Mouse (Mus musculus) lung, embryonic 16.5 days (tissue): ENCODE results near the gene Ube2t. TPM values are rescaled to one million over a fixed set of nuclear protein-coding genes. Genes with fewer than 3 reads are reported as not detected.

Experiments
- ATAC-seq: fragments of 200-750 bp; cut with Nextera tagmentation; 2 replicates; pipeline ENCODE4 v1.8.0; 2017; ENCODE audit warnings: low read depth, mild to moderate bottlenecking, moderate library complexity
- H3K27ac ChIP-seq: fragments of 300-500 bp; sonication (generic); 2 replicates; pipeline ENCODE4 v1.5.1; 2014; ENCODE audit warnings: mild to moderate bottlenecking, control low read depth, low read length
- H3K27me3 ChIP-seq: fragments of 300-500 bp; sonication (generic); 2 replicates; pipeline ENCODE4 v1.6.1; 2014; ENCODE audit warnings: low read depth, low read length, mixed read lengths; ENCODE audit not compliant: control insufficient read depth, insufficient read depth
- H3K36me3 ChIP-seq: fragments of 300-500 bp; sonication (generic); 2 replicates; pipeline ENCODE4 v1.6.1; 2014; ENCODE audit warnings: low read length; ENCODE audit not compliant: control insufficient read depth, insufficient read depth
- H3K4me1 ChIP-seq: fragments of 300-500 bp; sonication (generic); replicated peaks from 2 replicates; pipeline ENCODE4 v1.6.1; 2014; ENCODE audit warnings: low read length, mixed read lengths; ENCODE audit not compliant: control insufficient read depth, insufficient read depth
- H3K4me2 ChIP-seq: fragments of 300-500 bp; sonication (generic); 2 replicates; pipeline ENCODE4 v1.6.1; 2014; ENCODE audit warnings: low read depth, low read length, control low read depth
- H3K4me3 ChIP-seq: fragments of 300-500 bp; sonication (generic); 2 replicates; pipeline ENCODE4 v1.5.1; 2014; ENCODE audit warnings: mild to moderate bottlenecking, low read length, control low read depth
- H3K9ac ChIP-seq: fragments of 300-500 bp; sonication (generic); 2 replicates; pipeline ENCODE4 v1.6.1; 2014; ENCODE audit warnings: low read length, control low read depth
- H3K9me3 ChIP-seq: fragments of 300-500 bp; sonication (generic); 2 replicates; pipeline ENCODE4 v1.6.1; 2016; ENCODE audit warnings: low read length; ENCODE audit not compliant: control insufficient read depth
- WGBS: fragments of 180-500 bp; shearing (Covaris S2); extraction: QIAGEN DNeasy Blood & Tissue Kit; methylation state at CpG from one replicate; pipeline ENCODE4 v1.1.7; 2014; 5-methylcytosine and 5-hydroxymethylcytosine counted together
- polyA plus RNA-seq: library from polyadenylated mRNA; unstranded; fragments of >200 nt; fragmentation: Nextera tagmentation; extraction: Ambion mirVana; gene quantifications from 2 replicates; pipeline ENCODE4 v1.2.1, GENCODE M21; 2015

The Ube2t gene
- polyA plus RNA-seq, 1 experiment from 2014 or later, result 41.8 TPM

DNA sequence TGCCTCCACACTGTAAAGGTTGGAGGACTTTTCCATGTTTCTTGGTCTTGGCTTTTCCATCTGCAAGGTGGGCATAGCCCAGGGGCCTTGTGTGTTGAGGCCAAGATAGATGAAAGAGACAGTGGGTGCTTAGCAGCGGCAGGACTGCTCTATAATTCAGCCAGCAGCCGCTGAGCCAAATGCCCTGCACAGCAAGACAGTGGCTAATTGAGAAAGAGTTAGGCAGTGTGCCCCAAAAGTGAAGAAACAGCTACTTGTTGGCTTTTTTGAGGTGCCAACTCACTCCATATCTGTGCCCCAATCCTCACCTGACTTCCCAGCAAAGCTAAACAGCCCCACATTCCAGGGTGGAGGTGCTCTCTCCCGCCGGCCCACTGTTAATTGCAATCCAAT, 57.4 kb downstream of the Ube2t start:
- H3K4me2 ChIP-seq, result no peak overlapping the region
- no peak overlapping the region for H3K4me3 ChIP-seq

GRCm38 (mm10) chr1:135020281-135020940, 58.0 kb downstream of the Ube2t start:
- no peaks in the 10 kb centered on the region for H3K36me3 ChIP-seq
- WGBS, result 39% methylated on average over 5 of the region's 5 CpGs
- H3K27ac ChIP-seq, result peak overlapping the region; percentile 42; the same call in 1 of the 2 replicates
- H3K9ac ChIP-seq, result no peak overlapping the region
- peak; percentile 25; the same call in 1 of the 2 replicates for ATAC-seq
- no peaks in the 10 kb centered on the region for H3K27me3 ChIP-seq
- peaks cover 46% of the 10 kb centered on the region for H3K4me1 ChIP-seq
- no peak overlapping the region for H3K4me2 ChIP-seq
- H3K9me3 ChIP-seq, result 0 out of 2 replicates have a peak, but pooled peaks cover 2% of the 10 kb centered on the region
- no peak overlapping the region for H3K4me3 ChIP-seq

More for the DNA sequence above, 57.4 kb downstream of the Ube2t start:
- peaks cover 47% of the 10 kb centered on the region for H3K4me1 ChIP-seq
- no peak for ATAC-seq
- H3K9me3 ChIP-seq, result 0 out of 2 replicates have a peak, but pooled peaks cover 2% of the 10 kb centered on the region
- H3K9ac ChIP-seq, result no peak overlapping the region
- no peak overlapping the region for H3K27ac ChIP-seq
- no peaks in the 10 kb centered on the region for H3K36me3 ChIP-seq
- no peaks in the 10 kb centered on the region for H3K27me3 ChIP-seq
- WGBS, result 59% methylated on average over 4 of the region's 4 CpGs

DNA sequence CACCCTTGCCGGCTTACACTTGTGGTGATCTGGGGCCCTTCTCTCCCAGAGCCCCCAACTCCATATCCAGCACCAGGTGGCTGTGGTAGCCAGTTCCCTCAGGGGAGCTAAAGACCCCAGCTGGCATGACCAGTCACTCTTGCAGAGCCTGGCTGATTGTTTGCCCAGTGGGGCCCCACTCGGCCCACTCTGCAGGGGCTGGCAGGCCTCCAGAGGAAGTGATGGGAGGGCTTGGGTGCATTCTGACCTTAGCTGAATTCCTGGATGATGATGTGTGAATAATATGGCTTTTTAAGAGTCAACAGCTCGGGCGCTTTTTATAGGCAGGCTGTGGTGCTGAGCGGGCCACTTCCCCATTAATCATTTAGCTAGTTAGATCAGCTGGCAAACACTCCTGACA, 58.6 kb downstream of the Ube2t start:
- Histone ChIP-seq H3K27ac (peak overlapping the region; percentile 42; the same call in 1 of the 2 replicates), H3K4me3 (no peak overlapping the region), H3K36me3 (no peaks in the 10 kb centered on the region), H3K4me2 (peak overlapping the region; percentile 19; the same call in 1 of the 2 replicates), H3K27me3 (no peaks in the 10 kb centered on the region), H3K9me3 (0 out of 2 replicates have a peak, but pooled peaks cover 2% of the 10 kb centered on the region), H3K4me1 (peaks cover 43% of the 10 kb centered on the region), H3K9ac (no peak overlapping the region)
- ATAC-seq, result peak; percentile 80; the same call in 1 of the 2 replicates
- WGBS, result 4% methylated on average over 5 of the region's 5 CpGs

- 0 out of 2 replicates have a peak, but pooled peaks cover 2% of the 10 kb centered on the region for H3K9me3 ChIP-seq
- 65% methylated on average over 5 of the region's 5 CpGs for WGBS
- no peaks in the 10 kb centered on the region for H3K36me3 ChIP-seq
- no peak overlapping the region for H3K27ac ChIP-seq
- ATAC-seq, result no peak
- no peak overlapping the region for H3K9ac ChIP-seq
- H3K27me3 ChIP-seq, result no peaks in the 10 kb centered on the region
- H3K4me2 ChIP-seq, result no peak overlapping the region
- peaks cover 40% of the 10 kb centered on the region for H3K4me1 ChIP-seq
- no peak overlapping the region for H3K4me3 ChIP-seq
Measured at GRCm38 (mm10) chr1:135021936-135022335, 59.6 kb downstream of the Ube2t start.

DNA sequence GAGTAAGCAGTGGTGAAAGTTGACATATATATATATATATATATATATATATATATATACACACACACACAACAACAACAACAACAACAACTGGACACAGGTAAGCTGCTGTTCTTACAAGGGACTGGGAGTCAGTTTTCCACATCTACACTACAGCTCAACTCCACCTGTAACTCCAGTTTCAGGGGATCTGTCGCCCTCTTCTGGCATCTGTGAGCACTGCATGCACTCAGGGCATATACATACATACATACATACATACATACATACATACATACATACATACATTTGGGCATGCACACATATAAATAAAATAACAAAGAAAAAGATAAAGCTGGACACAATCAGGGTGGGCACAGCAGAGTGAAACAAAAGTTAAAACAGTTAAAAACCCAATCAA, 61.2 kb downstream of the Ube2t start:
- Histone ChIP-seq H3K4me1 (peaks cover 36% of the 10 kb centered on the region), H3K9me3 (0 out of 2 replicates have a peak, but pooled peaks cover 2% of the 10 kb centered on the region), H3K27ac (no peak overlapping the region), H3K36me3 (no peaks in the 10 kb centered on the region), H3K9ac (no peak overlapping the region), H3K4me2 (no peak overlapping the region), H3K4me3 (no peak overlapping the region), H3K27me3 (no peaks in the 10 kb centered on the region)
- no peak for ATAC-seq
- WGBS, result 74% methylated on average over 1 of the region's 1 CpGs

Other genes starting within 250 kb of the Ube2t start
- gene Ppp1r12b, start 6.6 kb upstream of the Ube2t start, polyA plus RNA-seq, result 10.3 and 10.5 TPM in 2 replicates
- 9.2 and 9.9 TPM in 2 replicates for gene Lgr6, start 142.7 kb downstream of the Ube2t start, polyA plus RNA-seq
- gene Ptpn7, start 170.1 kb downstream of the Ube2t start, polyA plus RNA-seq, result 4.4 and 6.1 TPM in 2 replicates
- 37.4 and 42.9 TPM in 2 replicates for gene Arl8a, start 184.3 kb downstream of the Ube2t start, polyA plus RNA-seq
- gene Gpr37l1, start 205.1 kb downstream of the Ube2t start, polyA plus RNA-seq, result not detected in 2 replicates